Mouse (Mus musculus) embryonic stem cell, embryonic (primary cell): ENCODE measurements around the gene Ctnnb1.

Experiments used
- CTCF ChIA-PET, 4 experiments: fragments of 300-600 bp in 2 of 4; fragments of 350-600 bp in 2 of 4; sonication (Branson Sonifier 250); formaldehyde crosslinking; loops; one replicate each; lab custom pipeline; 2022; ENCODE audit warnings: inconsistent platforms in 2 of 4; lab: Charles Lee
- POLR2A ChIA-PET, 4 experiments: fragments of 300-600 bp in 2 of 4; fragments of 350-600 bp in 2 of 4; sonication (Branson Sonifier 250); formaldehyde crosslinking; loops; one replicate each; lab custom pipeline; 2022; ENCODE audit warnings: antibody characterized with exemption in 4 of 4, inconsistent platforms in 1 of 4; lab: Charles Lee

Gene Ctnnb1

DNA sequence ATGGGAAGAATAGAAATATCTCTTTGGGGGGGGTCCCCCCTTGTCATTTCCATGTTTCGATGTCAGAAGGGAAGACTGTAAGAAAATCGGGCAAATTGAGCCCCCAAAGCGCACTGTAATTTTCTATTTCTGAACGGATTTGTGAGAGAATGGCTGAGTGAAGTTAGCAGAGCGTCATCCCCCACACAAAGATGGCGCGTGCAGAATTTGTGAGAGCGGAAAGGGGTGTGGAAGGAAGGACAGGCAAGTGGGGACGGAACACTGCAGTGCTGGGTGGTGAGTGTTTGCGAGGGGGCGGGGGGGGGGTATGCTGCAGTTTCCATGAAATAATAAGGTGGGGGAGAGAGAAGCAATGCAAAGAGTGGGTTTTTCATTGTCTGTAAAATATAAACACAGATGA is at the start of gene Ctnnb1:
Gene Ctnnb1 (plus strand): TSS at position 136 of the 400 bp plus-strand sequence.
- CTCF ChIA-PET: interaction anchor here in 3 of 4 experiments (0.6 to 1.7 kb wide), 3 partner anchors 11 to 188 kb away, joined by 3 to 11 read pairs (median 7); no protein-coding TSS in a partner anchor
- POLR2A ChIA-PET: interaction anchor here in 3 of 4 experiments (0.6 to 29.8 kb wide), 5 partner anchors 9 to 156 kb away, joined by 3 to 714 read pairs (median 150); no protein-coding TSS in a partner anchor

DNA sequence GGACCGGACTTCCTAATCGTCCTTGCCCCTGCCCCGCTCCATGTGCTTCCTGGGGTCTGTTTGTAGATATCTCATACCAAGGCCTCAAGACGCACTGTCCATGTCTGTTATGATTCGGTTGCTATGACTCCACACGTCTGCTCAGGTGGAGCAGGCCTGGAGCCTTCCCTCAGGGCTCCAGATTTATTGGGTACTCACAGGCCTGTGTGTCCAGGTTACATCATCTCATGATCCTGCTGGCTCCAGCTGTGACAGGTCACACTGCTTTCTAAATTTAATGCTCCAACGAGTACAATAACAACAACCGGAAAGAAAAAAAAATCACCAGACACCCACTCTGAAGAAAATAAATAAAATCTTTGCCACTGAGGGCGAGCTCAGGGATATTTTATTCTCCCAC is 48.7 kb upstream of the Ctnnb1 start:
- POLR2A ChIA-PET: interaction anchor here in 2 of 4 experiments (0.6 to 1.1 kb wide), 3 partner anchors 16 to 433 kb away, joined by 3 read pairs; no protein-coding TSS in a partner anchor
- CTCF ChIA-PET: interaction anchor here in 1 of 4 experiments (0.6 kb wide), 1 partner anchor 66 kb away, joined by 3 read pairs; no protein-coding TSS in a partner anchor

- POLR2A ChIA-PET: interaction anchor here in 1 of 4 experiments (0.7 kb wide), 1 partner anchor 224 kb away, joined by 3 read pairs; no protein-coding TSS in a partner anchor
- CTCF ChIA-PET: interaction anchor here in 1 of 4 experiments (0.7 kb wide), 1 partner anchor 475 kb away, joined by 6 read pairs; no protein-coding TSS in a partner anchor
Measured at GRCm38 (mm10) chr9:120881121-120881520, 47.9 kb upstream of the Ctnnb1 start.

DNA sequence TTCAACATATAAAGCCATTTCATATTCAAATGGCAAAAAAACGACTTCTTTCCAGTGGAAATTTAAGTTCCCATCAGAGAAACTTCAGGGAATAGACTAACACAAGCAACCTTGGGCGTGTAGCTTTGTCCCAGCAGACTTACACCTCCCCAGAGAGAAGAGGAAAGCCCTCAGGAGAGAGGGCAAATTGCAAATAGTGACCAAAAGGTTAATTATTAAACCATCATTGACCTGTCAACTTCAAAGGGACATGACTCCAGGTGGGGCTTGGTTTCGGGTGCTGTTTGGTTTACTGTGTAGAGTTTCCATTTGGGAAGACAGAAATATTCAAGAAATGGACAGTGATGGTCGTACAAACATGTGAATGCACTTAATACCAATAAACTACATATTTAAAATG is 47.2 kb upstream of the Ctnnb1 start:
- ChIA-PET CTCF (interaction anchor here in 1 of 4 experiments (0.7 kb wide), 1 partner anchor 474 kb away, joined by 6 read pairs; no protein-coding TSS in a partner anchor), POLR2A (interaction anchor here in 1 of 4 experiments (0.7 kb wide), 1 partner anchor 224 kb away, joined by 3 read pairs; no protein-coding TSS in a partner anchor)

- CTCF ChIA-PET: interaction anchor here in 1 of 4 experiments (0.7 kb wide), 1 partner anchor 30 kb away, joined by 3 read pairs; no protein-coding TSS in a partner anchor
- POLR2A ChIA-PET: interaction anchor here in 3 of 4 experiments (0.9 to 1.3 kb wide), 5 partner anchors 9 to 78 kb away, joined by 3 to 4 read pairs (median 3); no protein-coding TSS in a partner anchor
Measured at GRCm38 (mm10) chr9:120884726-120885125, 44.3 kb upstream of the Ctnnb1 start.

DNA sequence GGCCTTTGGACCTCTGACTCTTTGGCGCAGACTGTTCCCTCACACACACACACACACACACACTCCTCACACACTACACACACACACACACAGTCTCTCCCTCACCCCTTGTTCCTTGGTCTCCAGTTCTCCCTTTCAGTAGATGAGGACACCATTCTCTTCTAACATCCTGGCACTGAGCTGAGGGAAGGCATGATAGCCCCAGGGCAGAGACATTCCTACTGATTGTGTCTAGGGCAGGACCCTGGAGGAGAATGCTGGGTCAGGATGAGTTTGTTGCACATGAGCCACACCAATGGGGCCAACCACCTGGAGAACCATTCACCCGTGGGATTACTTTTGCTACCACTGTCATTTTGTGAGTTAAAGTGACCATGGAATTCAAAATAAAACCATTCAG is 41.4 kb upstream of the Ctnnb1 start:
- CTCF ChIA-PET: interaction anchor here in 1 of 4 experiments (0.6 kb wide), 1 partner anchor 1309 kb away, joined by 3 read pairs; no protein-coding TSS in a partner anchor
- POLR2A ChIA-PET: interaction anchor here in 1 of 4 experiments (0.6 kb wide), 1 partner anchor 14 kb away, joined by 5 read pairs; no protein-coding TSS in a partner anchor

- CTCF ChIA-PET: interaction anchor here in 2 of 4 experiments (0.5 to 1.3 kb wide), 7 partner anchors 22 to 589 kb away, joined by 3 to 7 read pairs (median 3); no protein-coding TSS in a partner anchor
Measured at GRCm38 (mm10) chr9:120893435-120893834, 35.6 kb upstream of the Ctnnb1 start.

DNA sequence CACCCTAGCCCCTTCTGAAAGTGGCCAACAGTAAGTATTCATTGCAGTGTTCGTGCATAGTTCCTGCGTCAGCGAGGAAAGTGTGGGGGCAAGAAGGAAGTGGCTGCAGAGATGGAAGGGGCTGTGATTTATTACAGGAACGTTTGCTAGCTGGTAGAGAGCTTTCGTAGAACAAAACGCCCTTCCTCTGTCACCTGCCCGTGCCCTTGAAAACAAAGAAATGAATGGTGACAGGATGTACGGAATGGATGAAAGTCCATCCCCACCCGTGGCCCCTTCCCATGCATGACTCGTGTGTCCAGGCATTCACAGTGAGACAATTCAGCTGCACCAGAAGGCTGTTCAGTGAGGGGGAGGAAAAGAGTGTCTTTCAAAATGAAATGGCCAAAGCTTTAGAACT is 35.0 kb upstream of the Ctnnb1 start:
- POLR2A ChIA-PET: interaction anchor here in 3 of 4 experiments (0.6 to 1.6 kb wide), 23 partner anchors 8 to 322 kb away, joined by 3 to 6 read pairs (median 3); no protein-coding TSS in a partner anchor
- CTCF ChIA-PET: interaction anchor here in 2 of 4 experiments (0.7 to 1.3 kb wide), 5 partner anchors 21 to 393 kb away, joined by 3 to 7 read pairs (median 3); no protein-coding TSS in a partner anchor

More at GRCm38 (mm10) chr9:120893435-120893834, 35.6 kb upstream of the Ctnnb1 start:
- POLR2A ChIA-PET: interaction anchor here in 3 of 4 experiments (0.6 to 1.6 kb wide), 24 partner anchors 8 to 321 kb away, joined by 3 to 6 read pairs (median 3); no protein-coding TSS in a partner anchor

DNA sequence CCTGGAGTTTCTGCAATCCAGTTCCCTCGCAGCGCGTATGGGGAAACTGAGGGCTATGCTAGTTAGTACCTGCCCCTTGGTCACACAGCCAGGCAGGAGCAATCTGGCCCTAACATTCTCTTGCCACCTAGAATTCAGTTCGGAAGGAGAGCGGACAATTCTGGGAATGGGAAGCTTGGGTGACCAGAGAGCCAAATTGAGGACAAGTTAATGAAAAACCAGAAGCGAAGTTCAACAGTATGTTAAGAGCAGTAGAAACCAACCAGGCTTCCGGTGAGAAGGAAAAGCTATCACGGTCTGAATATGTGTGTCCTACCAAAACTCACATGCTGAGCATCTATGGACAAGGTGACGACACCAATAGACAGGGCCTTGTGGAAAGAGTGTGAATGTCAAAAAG is 34.6 kb upstream of the Ctnnb1 start:
- ChIA-PET CTCF (interaction anchor here in 2 of 4 experiments (1.2 to 1.3 kb wide), 3 partner anchors 21 to 325 kb away, joined by 3 to 7 read pairs (median 7); no protein-coding TSS in a partner anchor), POLR2A (interaction anchor here in 3 of 4 experiments (0.9 to 1.6 kb wide), 9 partner anchors 8 to 129 kb away, joined by 3 to 6 read pairs (median 3); no protein-coding TSS in a partner anchor)

DNA sequence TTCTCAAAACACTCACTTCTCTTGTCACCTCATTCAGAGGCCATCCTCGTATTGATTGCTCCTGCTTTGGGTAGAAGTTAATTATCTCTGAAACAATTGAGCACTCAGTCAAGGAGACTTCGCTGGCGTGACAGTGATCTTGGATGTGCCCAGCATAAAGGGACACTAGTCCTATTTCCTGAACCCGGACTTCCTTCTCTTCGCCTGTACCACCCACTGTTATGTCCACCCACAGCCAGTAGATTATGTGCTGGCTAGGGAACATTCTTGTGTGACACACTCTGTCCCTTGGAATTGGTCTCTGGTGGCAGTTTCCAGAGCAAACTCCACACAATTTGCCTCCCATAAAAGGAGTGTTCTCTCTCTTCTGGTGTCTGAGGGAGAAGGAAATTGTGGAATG is 32.5 kb upstream of the Ctnnb1 start:
- ChIA-PET CTCF (no interaction called here), POLR2A (interaction anchor here in 3 of 4 experiments (0.6 to 1.3 kb wide), 3 partner anchors 18 to 326 kb away, joined by 3 to 10 read pairs (median 3); partner anchors contain the start of gene Rpl14 (in 1 of the 3))

GRCm38 (mm10) chr9:120897269-120897668 is 31.7 kb upstream of the Ctnnb1 start:
- CTCF ChIA-PET: no interaction called here
- POLR2A ChIA-PET: interaction anchor here in 3 of 4 experiments (0.6 to 1.3 kb wide), 3 partner anchors 17 to 326 kb away, joined by 3 to 10 read pairs (median 3); partner anchors contain the start of gene Rpl14 (in 1 of the 3)

DNA sequence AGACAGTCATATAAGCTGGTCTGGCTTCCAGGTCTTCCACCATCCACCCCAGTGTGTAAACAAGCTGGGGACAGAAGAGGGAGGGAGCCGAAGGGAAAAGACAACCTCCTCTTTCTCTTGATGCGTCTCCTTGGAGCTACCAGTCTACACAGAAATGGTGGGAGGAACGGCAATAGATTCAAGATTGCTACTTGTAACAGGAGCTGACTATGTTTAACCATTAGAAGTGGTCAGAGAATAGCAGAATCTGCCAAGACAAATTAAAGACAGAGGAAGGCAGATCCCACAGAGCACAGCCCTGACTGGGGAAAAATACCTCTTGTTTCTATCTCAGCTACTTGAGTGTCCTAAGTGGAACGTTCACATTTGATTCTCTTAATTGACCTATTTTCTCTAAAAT is 29.2 kb upstream of the Ctnnb1 start:
- CTCF ChIA-PET: no interaction called here
- POLR2A ChIA-PET: interaction anchor here in 2 of 4 experiments (1.1 to 1.5 kb wide), 4 partner anchors 19 to 116 kb away, joined by 3 read pairs; no protein-coding TSS in a partner anchor

DNA sequence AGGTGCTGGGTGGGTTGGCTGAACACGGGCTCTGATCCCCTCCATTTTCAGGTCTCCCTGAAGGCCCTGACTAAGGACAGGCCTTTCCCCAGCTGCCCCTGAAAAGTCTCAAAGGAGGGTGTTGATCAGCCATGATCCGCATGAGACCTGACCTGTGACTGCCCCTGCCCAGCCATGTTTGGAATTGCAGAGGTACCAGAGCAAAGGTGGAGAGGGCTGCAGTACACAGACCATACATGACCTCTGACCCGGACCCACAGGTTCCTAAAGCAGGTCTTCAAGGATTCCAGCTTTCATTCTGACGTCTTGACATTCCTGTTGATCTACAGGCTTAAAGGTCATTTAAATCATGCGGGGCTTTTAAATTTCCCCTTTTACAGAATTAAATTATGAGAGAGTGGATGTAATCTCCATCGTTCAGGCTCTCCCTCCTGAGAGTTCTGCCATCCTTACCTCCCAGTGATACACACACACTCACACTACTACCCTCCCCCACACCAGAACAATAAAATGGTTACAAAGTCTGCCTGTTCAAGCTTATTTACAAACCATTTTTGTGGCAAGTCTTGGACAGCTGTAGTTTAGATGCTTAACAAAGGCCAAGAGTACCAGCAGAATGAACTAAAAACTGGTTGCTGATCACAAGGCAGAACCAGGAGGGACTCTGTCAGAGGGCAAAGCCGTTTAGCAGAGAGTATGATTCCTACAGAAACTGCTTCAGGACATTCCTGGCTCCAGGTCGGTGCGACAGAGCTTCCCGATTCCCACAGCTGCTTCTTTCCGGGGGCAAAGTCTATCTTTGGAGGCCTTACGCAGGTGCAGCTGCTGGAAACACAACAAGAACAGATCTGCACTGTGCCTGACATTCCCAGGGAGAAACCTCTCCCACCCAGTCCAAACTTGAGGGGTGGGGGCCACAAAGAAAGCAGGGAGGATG is 28.4 kb upstream of the Ctnnb1 start:
- ChIA-PET POLR2A (interaction anchor here in 2 of 4 experiments (1.1 to 1.5 kb wide), 4 partner anchors 18 to 116 kb away, joined by 3 read pairs; no protein-coding TSS in a partner anchor), CTCF (interaction anchor here in 2 of 4 experiments (0.5 to 0.6 kb wide), 2 partner anchors 11 to 243 kb away, joined by 3 to 9 read pairs; no protein-coding TSS in a partner anchor)

- POLR2A ChIA-PET: interaction anchor here in 3 of 4 experiments (0.6 to 1.3 kb wide), 6 partner anchors 9 to 215 kb away, joined by 3 to 6 read pairs (median 4); no protein-coding TSS in a partner anchor
- CTCF ChIA-PET: interaction anchor here in 1 of 4 experiments (0.5 kb wide), 1 partner anchor 246 kb away, joined by 3 read pairs; no protein-coding TSS in a partner anchor
Measured at GRCm38 (mm10) chr9:120902562-120902961, 26.5 kb upstream of the Ctnnb1 start.

DNA sequence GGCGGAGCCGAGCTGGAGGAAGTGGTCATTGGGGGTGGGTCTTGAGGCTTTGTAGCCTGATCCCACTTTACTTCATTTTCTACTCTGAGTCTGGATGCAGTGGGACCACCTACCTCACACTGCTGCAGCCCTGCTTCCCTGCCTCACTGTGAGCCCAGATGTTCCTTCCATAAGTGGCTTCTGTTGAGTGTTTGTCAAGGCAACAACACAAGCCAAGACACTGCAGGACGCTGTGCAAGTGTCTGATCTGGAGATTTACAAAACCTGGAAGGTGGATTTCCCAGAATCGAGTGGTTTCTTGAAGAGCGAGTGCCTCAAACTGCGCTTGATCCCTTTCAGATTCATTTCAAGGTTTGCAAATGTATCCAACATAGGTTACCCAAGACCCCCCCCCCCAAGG is 20.6 kb upstream of the Ctnnb1 start:
- ChIA-PET POLR2A (no interaction called here), CTCF (no interaction called here)

GRCm38 (mm10) chr9:120913152-120913551 is 15.9 kb upstream of the Ctnnb1 start:
- CTCF ChIA-PET: no interaction called here
- POLR2A ChIA-PET: interaction anchor here in 2 of 4 experiments (0.7 to 13.9 kb wide), 8 partner anchors 19 to 136 kb away, joined by 3 to 202 read pairs (median 4); no protein-coding TSS in a partner anchor

GRCm38 (mm10) chr9:120914429-120914828 is 14.6 kb upstream of the Ctnnb1 start:
- POLR2A ChIA-PET: interaction anchor here in 3 of 4 experiments (0.7 to 13.9 kb wide), 29 partner anchors 13 to 608 kb away, joined by 3 to 202 read pairs (median 4); no protein-coding TSS in a partner anchor
- CTCF ChIA-PET: interaction anchor here (0.6 to 2.2 kb wide), 49 partner anchors 8 to 1698 kb away, joined by 3 to 9 read pairs (median 4); no protein-coding TSS in a partner anchor
